Mouse (Mus musculus) heart, postnatal 0 days (tissue): ENCODE data around the gene Dusp1. TPM values are rescaled to one million over a fixed set of nuclear protein-coding genes. Genes with fewer than 3 reads are reported as not detected.
A peak's percentile ranks its signal among the peaks of the same experiment; 100 is the strongest.

ENCODE experiments used
- ATAC-seq: fragments of 200-750 bp; cut with Nextera tagmentation; 2 replicates; pipeline ENCODE4 v1.8.0; 2017; ENCODE audit warnings: low read depth, moderate number of reproducible peaks, moderate library complexity; ENCODE audit not compliant: insufficient read depth
- DNase-seq: peaks from one replicate; pipeline ENCODE4 v3.0.0-alpha.2; 2016; ENCODE audit warnings: low spot score
- H3K27ac ChIP-seq: fragments of 300-500 bp; sonication (generic); 2 replicates; pipeline ENCODE4 v1.5.1; 2014; ENCODE audit warnings: low read depth, mild to moderate bottlenecking
- H3K27me3 ChIP-seq: fragments of 300-500 bp; sonication (generic); 2 replicates; pipeline ENCODE4 v1.6.1; 2014; ENCODE audit warnings: low read length, mixed read lengths; ENCODE audit not compliant: control insufficient read depth, insufficient read depth
- H3K36me3 ChIP-seq: fragments of 300-500 bp; sonication (generic); replicated peaks from 2 replicates; pipeline ENCODE4 v1.6.1; 2014; ENCODE audit warnings: low read length, mixed read lengths; ENCODE audit not compliant: control insufficient read depth, insufficient read depth
- H3K4me1 ChIP-seq: fragments of 300-500 bp; sonication (generic); 2 replicates; pipeline ENCODE4 v1.6.1; 2014; ENCODE audit warnings: antibody characterized with exemption; ENCODE audit not compliant: control insufficient read depth, insufficient read depth
- H3K4me2 ChIP-seq: fragments of 300-500 bp; sonication (generic); 2 replicates; pipeline ENCODE4 v1.6.1; 2014; ENCODE audit warnings: low read depth, mild to moderate bottlenecking, low read length, moderate library complexity
- H3K4me3 ChIP-seq: fragments of 300-500 bp; sonication (generic); 2 replicates; pipeline ENCODE4 v1.5.1; 2014; ENCODE audit warnings: low read depth, low read length
- H3K9ac ChIP-seq: fragments of 300-500 bp; sonication (generic); replicated peaks from 2 replicates; pipeline ENCODE4 v1.6.1; 2014; ENCODE audit warnings: low read depth, low read length, mixed read lengths
- H3K9me3 ChIP-seq: fragments of 300-500 bp; sonication (generic); replicated peaks from 2 replicates; pipeline ENCODE4 v1.6.1; 2016; ENCODE audit warnings: low read length; ENCODE audit not compliant: control insufficient read depth
- CTCF ChIP-seq: IDR thresholded peaks from 2 replicates; pipeline ENCODE4 v1.5.1; 2016; ENCODE audit warnings: antibody characterized with exemption, control low read depth, low read depth
- EP300 ChIP-seq: IDR thresholded peaks from 2 replicates; pipeline ENCODE4 v1.6.1; 2016; ENCODE audit warnings: antibody characterized with exemption, low read depth
- WGBS: fragments of 180-500 bp; shearing (Covaris S2); extraction: QIAGEN DNeasy Blood & Tissue Kit; methylation state at CpG from one replicate; pipeline ENCODE4 v1.1.7; 2014; 5-methylcytosine and 5-hydroxymethylcytosine counted together
- polyA plus RNA-seq: library from polyadenylated mRNA; unstranded; fragments of >200 nt; fragmentation: Nextera tagmentation; extraction: Ambion mirVana; gene quantifications from 2 replicates; pipeline ENCODE4 v1.2.1, GENCODE M21; 2015
- total RNA-seq: library from RNA; depleted of rRNA; stranded (reverse); fragments of >200 nt; gene quantifications from 2 replicates; pipeline ENCODE4 v1.2.3, GENCODE M21; 2014; ENCODE audit warnings: low replicate concordance

Dusp1 gene
- total and polyA plus RNA-seq, 2 experiments from 2014 or later, result 23.1 to 114 TPM

GRCm38 (mm10) chr17:26569594-26570350 is 7.8 kb upstream of the Dusp1 start:
- peaks cover 26% of the 10 kb centered on the region for H3K36me3 ChIP-seq
- H3K27ac ChIP-seq, result no peak overlapping the region
- H3K4me1 ChIP-seq, result peaks cover 25% of the 10 kb centered on the region
- TF ChIP-seq EP300, result no peak
- TF ChIP-seq CTCF, result no peak
- no peak for DNase-seq
- H3K4me2 ChIP-seq, result no peak overlapping the region
- no peak overlapping the region for H3K9ac ChIP-seq
- WGBS, result 72% methylated on average over 4 of the region's 4 CpGs
- no peak overlapping the region for H3K4me3 ChIP-seq
- ATAC-seq, result no peak
- H3K9me3 ChIP-seq, result no peaks in the 10 kb centered on the region
- no peaks in the 10 kb centered on the region for H3K27me3 ChIP-seq

GRCm38 (mm10) chr17:26567818-26568173 is 5.9 kb upstream of the Dusp1 start:
- TF ChIP-seq EP300, result no peak
- ATAC-seq, result no peak

GRCm38 (mm10) chr17:26567142-26567817 is 5.4 kb upstream of the Dusp1 start:
- no peaks in the 10 kb centered on the region for H3K9me3 ChIP-seq
- no peak overlapping the region for H3K9ac ChIP-seq
- peaks cover 21% of the 10 kb centered on the region for H3K4me1 ChIP-seq
- TF ChIP-seq EP300 (no peak), CTCF (no peak)
- no peaks in the 10 kb centered on the region for H3K27me3 ChIP-seq
- H3K4me3 ChIP-seq, result no peak overlapping the region
- H3K4me2 ChIP-seq, result no peak overlapping the region
- ATAC-seq (no peak), DNase-seq (no peak)
- H3K27ac ChIP-seq, result peak overlapping the region; percentile 2; the same call in 1 of the 2 replicates
- 72% methylated on average over 8 of the region's 8 CpGs for whole genome bisulfite sequencing
- H3K36me3 ChIP-seq, result peaks cover 41% of the 10 kb centered on the region

More at GRCm38 (mm10) chr17:26567818-26568173, 5.9 kb upstream of the Dusp1 start:
- H3K9me3 ChIP-seq, result no peaks in the 10 kb centered on the region
- no peak overlapping the region for H3K9ac ChIP-seq
- DNase-seq, result no peak
- 91% methylated on average over 4 of the region's 4 CpGs for WGBS
- no peak overlapping the region for H3K4me2 ChIP-seq
- no peak overlapping the region for H3K4me3 ChIP-seq
- H3K27ac ChIP-seq, result peak overlapping the region; percentile 2; the same call in 1 of the 2 replicates
- no peaks in the 10 kb centered on the region for H3K27me3 ChIP-seq
- H3K36me3 ChIP-seq, result peaks cover 41% of the 10 kb centered on the region
- H3K4me1 ChIP-seq, result peaks cover 16% of the 10 kb centered on the region

GRCm38 (mm10) chr17:26564439-26564838 is 2.5 kb upstream of the Dusp1 start:
- 73% methylated on average over 9 of the region's 9 CpGs for WGBS
- Histone ChIP-seq H3K36me3 (peaks cover 36% of the 10 kb centered on the region), H3K9me3 (no peaks in the 10 kb centered on the region), H3K4me2 (no peak overlapping the region), H3K4me3 (no peak overlapping the region), H3K9ac (no peak overlapping the region), H3K27me3 (no peaks in the 10 kb centered on the region), H3K27ac (no peak overlapping the region), H3K4me1 (peaks cover 20% of the 10 kb centered on the region)
- TF ChIP-seq CTCF, result no peak
- no peak for TF ChIP-seq EP300
- no peak for ATAC-seq
- no peak for DNase-seq

- no peak overlapping the region for H3K4me3 ChIP-seq
- H3K27ac ChIP-seq, result no peak overlapping the region
- H3K36me3 ChIP-seq, result peaks cover 30% of the 10 kb centered on the region
- no peak overlapping the region for H3K4me2 ChIP-seq
- ATAC-seq (no peak), DNase-seq (no peak)
- TF ChIP-seq EP300 (no peak), CTCF (no peak)
- H3K9ac ChIP-seq, result no peak overlapping the region
- no peaks in the 10 kb centered on the region for H3K9me3 ChIP-seq
- no peaks in the 10 kb centered on the region for H3K27me3 ChIP-seq
- peaks cover 20% of the 10 kb centered on the region for H3K4me1 ChIP-seq
- WGBS, result 90% methylated on average over 6 of the region's 6 CpGs
Measured at GRCm38 (mm10) chr17:26563476-26563875, 1.5 kb upstream of the Dusp1 start.
